Mouse (Mus musculus): Measurements from ENCODE around the gene Rassf1.

Rassf1 gene

DNA sequence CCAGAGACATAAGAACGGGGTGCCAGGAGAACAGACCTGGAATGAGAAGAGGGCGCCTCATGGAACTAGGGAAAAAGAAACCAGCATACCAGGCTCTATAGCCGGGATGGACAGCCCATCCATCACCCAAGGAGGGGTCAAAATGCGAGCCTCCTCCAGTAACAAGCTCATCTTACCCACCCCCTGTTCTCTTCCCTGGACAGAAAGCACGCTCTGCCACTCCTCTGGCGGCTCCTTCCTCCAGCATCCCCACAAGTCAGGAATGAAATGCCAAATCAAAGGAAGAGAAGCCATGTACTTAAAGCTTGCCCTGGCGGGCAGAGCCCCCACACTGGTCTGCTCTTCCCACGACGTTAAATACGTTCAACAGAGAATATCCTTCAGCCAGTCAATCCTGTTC lies 10.3 kb upstream of the Rassf1 start:
- DNase-seq: no peak

DNA sequence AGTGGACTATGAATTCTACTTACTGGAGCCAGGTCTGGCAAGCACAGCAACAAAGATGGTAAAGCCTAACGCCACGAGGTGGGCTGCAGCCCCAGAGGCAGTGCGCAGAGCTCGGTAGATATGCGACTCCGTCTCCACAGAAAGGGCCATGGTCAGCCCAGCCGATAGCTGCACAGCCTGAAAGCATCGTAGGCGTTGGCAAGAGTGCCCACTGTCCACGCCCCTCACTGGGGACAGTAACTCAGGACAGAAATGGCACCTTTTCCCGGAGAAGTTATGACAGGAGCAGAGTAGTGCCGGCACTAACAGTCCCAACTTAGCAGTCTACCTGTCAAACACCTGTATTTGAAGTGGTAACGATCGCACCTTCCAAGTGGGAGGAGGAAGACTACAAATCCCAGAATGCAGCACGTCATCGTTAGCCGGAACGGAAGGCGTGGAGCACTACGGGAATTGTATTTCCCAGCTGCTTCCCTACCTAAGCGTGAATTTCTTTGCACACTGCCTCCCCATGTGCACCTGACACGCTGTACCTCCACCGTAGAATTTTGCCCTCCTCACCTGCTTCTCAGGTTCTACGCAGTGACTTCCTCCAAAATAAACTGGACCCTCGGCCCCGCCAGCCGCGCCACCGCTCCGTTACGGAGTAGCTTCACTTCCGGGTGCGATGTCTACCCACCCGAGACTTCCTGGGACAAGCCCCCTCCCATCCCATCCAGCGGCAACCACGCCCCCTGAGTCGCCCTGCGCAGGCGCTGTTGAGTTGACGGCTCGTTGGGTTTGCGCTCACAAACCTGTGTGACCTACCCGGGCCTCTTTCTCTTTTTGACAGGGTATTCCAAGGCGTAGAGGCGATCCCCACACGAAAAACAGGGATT lies 9.6 kb upstream of the Rassf1 start, which contains the start of the genes Cyb561d2 and Nprl2:
TSS of gene Cyb561d2 (minus strand) at position 720 of the 878 bp plus-strand sequence.
TSS of gene Nprl2 (plus strand) at position 753 of the 878 bp plus-strand sequence.
- DNase-seq: peak; percentile 91

DNA sequence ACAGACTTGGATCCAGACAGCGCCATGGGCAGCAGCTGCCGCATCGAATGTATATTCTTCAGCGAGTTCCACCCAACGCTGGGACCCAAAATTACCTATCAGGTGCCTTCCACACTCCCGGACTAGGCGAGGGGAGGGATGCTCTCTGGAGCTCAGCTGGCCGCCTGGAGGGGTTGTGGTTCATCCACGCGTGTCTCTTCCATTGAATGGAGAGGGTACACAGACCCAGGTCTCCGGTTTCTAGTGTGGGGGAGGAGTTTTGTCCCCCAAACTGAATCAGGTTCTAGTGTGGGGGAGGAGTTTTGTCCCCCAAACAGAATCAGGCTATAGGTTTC lies 9.0 kb upstream of the Rassf1 start:
- DNase-seq: no peak

DNA sequence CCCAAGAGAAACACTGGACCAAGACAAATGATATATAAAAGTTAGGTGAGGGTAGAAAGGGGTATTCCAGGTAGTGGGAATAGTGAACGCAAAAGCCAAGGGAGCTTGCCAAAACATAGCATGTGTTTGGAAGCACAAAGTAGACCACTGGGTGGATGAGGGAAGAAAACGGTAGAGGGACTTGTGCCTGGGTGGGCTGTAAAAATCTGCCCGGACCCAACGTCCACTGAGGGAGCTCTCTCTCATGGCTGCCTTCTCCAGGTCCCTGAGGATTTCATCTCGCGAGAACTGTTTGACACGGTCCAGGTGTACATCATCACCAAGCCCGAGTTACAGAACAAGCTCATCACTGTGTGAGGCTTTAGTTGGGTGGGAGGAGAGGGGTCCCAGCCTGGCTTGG lies 8.6 kb upstream of the Rassf1 start:
- DNase-seq: no peak

DNA sequence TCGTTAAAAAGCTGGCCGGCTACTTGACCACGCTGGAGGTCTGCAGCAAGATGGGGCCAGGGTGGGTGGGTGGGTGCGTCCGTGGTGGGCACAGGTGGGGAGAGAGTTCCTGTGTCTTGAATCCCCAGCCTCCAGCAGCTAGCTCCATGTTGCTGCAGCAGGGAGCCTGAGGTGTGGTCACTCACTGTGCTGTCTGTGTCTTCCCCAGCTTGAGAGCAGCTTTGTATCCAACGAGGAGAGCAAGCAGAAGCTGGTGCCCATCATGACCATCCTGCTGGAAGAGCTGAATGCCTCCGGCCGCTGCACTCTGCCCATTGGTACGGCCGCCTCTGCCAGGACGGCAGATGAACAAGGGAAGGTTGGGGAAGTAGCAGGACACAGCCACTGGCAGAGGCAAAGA lies 8.1 kb upstream of the Rassf1 start:
- DNase-seq: no peak

DNA sequence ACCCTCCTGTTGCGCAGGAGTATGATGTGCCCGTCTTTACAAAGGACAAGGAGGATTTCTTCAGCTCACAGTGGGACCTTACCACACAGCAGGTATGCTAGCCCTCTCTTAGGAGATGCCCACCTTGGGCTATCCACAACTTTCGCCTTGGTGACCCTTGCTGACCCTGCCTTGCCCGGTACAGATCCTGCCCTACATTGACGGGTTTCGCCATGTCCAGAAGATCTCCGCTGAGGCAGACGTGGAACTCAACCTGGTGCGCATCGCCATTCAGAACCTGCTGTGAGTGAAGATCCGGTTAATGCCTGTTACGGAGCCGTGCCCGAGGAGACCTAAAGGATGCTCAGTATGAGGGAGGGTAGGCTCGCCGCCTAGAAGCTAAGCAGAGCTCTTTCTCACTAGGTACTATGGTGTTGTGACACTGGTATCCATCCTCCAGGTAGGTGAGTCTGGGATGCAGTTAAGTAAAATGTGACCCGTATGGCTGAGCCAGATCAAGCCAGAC lies 7.1 kb upstream of the Rassf1 start:
- no peak for DNase-seq

DNA sequence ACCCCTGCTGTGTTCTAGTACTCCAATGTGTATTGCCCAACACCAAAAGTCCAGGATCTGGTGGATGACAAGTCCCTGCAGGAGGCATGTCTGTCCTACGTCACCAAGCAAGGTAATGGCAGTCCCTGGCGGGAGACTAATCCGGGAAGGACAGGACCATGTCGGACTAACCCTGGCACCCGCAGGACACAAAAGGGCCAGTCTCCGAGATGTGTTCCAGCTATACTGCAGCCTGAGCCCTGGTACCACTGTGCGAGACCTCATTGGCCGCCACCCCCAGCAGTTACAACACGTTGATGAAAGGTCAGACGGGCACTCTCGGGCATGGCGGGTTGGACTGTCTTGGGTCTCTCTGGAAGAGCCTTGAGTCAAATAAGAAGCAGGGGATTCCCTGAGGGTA lies 6.6 kb upstream of the Rassf1 start:
- no peak for DNase-seq

DNA sequence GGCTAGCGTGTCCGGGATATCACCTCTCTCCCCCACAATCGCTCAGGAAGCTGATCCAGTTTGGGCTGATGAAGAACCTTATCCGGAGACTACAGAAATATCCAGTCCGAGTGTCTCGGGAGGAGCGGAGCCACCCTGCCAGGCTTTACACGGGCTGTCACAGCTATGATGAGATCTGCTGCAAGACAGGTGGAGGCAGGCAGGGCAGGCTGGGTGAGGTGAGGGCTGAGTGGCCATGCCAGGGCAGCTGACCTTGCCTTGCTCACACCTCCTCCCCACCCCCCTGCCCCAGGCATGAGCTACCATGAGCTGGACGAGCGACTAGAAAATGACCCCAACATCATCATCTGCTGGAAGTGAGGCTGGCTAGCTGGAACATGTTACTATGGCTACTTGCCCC lies 6.2 kb upstream of the Rassf1 start:
- DNase-seq: no peak

DNA sequence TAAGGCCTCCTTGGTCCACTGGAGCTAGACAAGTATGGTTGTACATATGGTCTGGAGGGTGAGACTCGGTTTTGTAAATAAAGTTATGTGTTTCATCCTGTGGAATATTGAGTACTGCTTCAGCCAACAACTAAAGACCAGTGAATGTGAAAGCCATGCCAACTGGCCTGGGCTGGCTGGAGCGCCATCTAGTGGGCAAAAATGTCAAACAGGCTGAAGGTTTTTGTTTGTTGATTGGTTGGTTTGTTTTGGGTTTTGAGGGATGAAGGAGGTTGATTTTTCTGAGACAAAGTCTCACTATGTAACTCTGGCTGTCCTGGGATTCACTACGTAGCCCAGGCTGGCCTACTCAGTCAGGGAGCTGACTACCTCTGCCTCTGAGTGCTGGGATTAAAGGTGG lies 5.8 kb upstream of the Rassf1 start:
- DNase-seq: peak; percentile 78

DNA sequence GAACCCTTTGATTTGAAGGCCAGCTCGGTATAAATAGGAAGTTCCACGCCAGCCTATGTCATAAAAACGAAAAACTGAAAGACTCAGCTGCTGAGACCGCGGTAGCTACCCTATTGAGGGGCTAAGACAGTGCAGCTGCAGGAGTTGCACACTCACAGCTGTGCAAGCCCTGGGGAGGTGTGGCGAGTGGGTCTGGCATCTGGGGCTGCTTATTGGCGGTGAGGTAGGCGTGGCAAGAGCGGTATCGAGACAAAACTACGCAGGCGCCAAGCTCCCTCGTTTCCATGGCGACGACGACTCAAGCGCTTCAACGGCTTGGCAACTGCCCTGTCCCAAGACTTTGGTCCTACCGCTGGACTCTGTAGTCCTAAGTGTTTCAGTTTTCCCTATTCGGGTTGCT lies 4.3 kb upstream of the Rassf1 start, which contains the start of gene Zmynd10:
TSS of gene Zmynd10 (plus strand) at position 273 of the 400 bp plus-strand sequence.
- DNase-seq: peak; percentile 89

DNA sequence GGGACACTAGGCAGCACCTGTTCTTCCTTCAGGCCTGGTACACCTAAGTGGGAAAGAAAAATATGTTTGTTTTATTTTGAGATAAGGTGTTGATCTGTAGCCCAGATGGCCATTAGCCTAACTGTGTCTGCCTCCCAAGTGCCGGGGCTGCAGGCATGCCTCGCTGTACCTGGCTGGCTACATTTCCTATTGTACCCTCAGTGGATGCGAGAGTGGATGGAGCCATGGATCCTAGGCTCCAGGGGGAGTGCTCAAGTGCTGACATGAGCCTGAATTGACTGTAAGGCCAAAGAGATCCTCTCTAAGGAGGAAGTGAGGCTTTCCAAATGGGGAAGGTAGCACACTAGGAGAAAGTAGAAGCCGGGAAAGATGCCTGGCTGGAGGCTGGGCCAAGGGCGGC lies 3.4 kb upstream of the Rassf1 start:
- DNase-seq: no peak

DNA sequence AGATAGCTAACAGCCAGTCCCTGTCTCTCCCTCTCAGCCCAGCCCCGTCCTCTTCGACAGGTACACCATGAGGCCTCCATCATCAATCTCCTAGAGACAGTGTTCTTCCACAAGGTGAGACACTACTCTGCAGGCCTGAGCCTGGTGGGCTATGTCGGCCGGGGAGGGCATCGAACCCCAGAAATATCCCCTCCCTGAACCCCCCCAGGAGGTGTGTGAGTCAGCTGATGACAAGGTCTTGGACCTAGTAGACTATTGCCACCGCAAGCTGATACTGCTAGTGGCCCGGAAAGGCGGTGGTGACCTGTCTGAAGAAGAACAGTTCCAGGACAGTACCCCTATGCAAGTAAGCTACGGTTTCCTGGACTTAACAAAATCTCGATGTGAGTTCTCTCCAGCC lies 2.5 kb upstream of the Rassf1 start:
- no peak for DNase-seq

DNA sequence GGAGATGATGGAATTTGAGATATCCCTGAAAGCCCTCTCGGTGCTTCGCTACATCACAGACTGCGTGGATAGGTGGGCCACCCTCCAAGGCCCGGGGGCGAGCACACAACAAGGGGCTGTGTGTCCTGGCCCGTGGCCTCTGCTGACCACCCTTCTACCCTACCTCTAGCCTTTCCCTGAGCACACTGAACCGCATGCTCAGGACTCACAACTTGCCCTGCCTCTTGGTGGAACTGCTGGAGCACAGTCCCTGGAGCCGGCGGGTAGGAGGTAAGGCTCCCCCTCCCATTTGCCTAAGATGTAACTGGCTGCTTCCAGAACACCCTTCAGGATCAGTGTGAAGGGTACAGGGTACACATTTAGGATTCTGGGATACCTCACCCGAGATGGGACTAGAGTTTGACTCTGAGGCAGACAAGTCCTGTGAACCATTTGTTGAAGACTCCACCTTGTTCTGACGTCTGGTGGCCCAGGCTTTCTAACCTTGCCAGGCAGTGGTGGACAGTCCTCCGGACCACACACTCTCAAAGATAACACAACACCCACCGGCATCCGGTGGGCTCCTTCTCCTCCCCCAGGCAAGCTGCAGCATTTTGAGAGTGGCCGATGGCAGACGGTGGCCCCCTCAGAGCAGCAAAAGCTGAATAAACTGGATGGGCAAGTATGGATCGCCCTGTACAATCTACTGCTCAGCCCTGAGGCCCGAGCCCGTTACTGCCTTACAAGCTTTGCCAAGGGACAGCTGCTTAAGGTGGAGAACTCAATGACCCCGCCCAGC lies 1.9 kb upstream of the Rassf1 start:
- DNase-seq: no peak

DNA sequence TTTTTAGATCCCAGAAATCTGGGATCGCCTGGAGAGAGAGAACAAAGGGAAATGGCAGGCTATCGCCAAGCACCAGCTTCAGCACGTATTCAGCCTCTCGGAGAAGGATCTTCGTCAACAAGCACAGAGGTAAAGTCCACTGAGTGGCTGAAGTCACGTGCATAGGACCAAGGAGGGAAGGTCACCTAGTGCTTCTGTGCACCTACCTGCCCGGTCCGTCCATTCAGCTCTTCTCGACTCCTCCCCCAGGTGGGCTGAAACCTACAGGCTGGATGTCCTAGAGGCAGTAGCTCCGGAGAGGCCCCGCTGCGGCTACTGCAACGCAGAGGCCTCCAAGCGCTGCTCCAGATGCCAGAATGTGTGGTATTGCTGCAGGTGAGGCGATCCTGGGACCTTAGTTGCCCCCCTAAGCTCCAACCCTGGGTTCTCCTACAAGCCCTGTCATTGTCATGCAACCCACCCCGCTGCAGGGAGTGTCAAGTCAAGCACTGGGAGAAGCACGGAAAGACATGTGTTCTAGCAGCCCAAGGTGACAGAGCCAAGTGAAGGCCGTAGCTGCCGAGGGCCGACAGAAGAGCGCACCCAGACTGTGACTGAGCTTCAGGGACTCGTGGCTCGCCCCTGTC lies 751 bp upstream of the Rassf1 start:
- no peak for DNase-seq

DNA sequence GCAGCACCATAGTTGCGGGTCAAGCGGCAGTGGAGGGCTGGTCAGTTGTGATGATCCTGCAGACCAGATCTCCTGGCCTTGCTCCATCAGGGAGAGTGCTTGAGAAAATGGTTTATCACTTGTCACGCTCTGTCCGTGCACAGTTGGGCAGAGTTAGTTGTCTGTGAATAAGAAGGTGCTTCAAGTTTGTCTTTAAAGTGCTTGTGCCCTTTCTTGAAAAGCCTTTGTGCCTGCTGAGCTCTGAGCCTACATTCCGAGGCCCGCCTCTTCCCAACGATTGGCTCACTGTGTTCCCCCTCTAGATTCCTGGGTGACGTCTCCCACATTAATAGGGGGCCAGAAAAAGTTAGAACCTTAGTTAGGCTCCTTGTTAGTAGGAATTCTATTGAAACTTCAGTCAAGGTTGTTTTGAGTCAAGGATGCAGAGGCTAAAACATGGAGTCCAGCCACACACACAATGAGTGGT lies 568 bp downstream of the Rassf1 start:
- no peak for DNase-seq

DNA sequence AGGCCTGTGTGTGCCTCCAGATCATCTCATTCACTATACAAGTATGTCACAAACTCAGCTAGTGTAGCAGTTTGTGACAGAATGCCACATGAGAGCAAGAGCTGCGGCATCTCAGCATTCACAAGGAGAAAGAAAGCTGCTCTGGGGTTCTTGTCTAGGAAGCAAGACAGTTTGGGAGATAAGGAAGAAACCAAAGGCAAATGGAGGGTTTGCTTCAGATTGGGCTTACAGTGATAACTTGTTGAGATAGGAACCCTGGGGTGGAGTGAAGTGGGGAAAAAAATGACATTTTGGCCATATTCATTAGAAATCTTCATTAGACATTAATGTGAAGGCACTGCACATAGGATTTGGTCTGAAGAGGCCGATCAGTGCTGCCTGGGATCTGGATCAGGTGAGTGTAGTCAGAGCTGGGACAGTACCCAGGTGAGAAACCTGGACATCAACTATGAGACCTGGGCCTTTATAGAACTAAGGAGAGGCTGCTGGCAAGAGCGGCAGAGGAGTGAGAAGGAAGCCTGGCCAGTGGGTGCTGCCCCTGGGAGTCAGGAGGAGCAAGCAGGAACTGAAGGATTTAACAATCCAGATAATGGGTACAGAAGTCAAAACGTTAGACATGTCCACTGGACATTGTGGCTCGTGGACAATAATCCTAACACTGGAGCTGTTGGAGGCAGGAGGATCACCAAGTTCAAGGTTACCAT lies 1.5 kb downstream of the Rassf1 start:
- no peak for DNase-seq

DNA sequence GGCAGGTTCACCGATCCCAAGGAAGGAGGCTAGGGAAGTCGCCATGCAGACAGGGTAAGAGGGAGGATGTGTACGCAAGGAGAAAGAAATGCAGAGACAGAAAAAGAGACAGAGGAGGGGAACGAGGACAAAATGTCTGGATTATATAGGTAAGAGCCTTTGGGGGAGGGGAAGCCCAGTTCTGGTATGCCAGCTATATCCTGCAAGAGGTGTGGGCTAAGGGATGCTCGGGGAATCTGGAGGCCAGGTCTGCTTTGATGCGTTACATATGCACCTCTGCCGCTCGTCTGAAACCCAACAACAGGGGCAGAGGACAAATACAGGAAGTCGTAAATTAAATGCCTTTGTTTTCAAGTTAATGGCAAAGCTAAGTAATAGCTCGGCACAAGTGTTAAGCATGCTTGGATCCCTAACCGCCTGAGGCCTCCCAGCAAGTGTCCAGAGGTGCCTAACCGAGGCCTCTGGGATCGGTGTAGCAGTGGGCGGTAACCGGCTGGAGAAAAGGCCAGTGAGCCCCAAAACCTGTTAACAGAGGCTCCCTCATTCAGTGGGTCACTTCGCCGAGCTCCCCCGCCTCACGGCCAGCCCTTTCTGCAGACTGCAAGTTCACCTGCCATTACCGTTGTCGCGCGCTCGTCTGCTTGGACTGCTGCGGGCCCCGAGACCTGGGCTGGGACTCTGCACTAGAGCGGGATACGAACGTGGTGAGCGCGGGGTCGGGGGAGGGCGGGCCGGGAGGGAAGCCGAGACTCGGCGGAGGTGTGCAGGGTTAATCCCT lies 2.4 kb downstream of the Rassf1 start:
- no peak for DNase-seq

DNA sequence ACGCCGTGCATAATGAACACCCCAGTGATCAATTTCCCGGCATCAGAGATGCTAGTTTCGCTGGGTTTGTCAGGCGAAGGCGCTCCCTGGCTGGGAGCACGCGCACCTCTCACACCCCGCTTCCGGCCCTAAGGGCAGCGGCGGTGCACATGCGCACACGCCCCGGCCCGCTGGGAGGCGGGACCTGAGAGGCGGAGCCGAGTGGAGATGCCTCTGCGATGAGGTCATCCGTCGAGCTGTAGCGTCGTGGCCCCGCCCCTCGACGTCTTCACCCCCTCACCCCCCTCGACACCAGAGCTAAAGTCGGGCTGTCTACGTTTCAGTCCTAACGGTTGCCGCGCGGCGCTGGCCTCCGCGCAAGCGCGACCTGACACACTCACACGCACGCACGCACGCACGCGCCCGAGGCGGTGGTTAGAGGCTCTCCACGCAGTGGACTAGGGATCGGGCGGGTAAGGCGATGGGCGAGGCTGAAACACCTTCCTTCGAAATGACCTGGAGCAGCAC lies 3.0 kb downstream of the Rassf1 start:
- peak; percentile 98 for DNase-seq

DNA sequence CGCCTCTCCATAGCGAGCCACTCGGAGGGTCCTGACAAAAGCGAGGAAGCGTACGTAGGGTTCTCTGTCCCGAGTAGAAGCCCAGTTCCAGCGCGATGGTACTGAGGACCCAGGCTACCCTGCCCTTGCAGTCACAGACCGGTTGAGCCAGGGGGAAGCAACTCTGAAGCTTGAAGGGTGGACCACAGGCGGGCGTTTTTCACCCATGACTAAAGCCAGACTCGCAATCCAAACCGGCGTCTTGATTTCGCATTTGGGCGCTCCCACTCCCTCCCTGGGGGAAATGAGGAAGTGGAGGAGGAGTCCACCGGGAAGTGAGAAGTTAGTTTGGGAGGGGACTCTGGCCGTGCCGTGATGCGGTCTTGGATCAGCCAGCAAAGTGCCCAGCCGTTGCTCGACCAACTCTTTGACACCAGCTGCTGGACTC lies 3.7 kb downstream of the Rassf1 start:
- DNase-seq: peak; percentile 62

DNA sequence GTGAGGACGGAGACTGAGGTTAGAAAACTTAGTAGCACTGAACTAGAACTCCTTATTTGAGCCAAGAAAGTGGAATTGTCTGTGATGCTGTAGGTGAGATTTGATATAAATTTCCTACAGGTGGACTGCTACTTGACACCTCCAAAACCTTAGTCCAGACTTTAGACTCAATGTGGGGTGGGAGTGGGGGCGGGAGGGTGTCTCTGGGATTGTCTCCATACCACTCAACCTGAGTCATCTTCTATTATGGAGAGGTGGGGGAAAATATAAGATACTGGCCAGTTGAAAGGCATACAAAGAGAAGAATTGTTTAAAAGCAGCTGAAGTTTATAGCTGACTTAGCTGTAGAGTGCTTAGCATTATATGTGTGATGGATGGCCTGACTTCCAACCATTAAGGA lies 4.3 kb downstream of the Rassf1 start:
- no peak for DNase-seq

DNA sequence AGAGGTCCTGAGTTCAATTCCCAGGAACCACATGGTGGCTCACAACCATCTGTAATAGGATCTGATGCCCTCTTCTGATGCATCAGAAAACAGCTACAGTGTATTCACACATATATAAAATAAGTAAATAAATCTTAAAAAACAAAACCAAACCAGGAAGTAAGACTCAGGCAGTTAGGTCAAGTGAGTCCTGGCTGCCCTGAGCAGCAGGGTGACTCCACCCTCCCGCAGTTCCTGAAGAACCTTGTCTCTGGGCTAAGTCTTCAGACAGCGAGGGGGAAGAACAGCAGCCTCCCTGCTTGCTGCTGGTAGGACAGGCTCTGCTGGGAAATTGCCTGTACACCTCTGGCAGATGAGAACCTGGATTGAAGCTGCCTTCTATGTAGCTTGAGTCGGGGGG lies 5.0 kb downstream of the Rassf1 start:
- peak; percentile 41 for DNase-seq
